Mouse (Mus musculus) liver, embryonic 14.5 days (tissue): ENCODE measurements around the gene Bcl2. TPM values are rescaled to one million over a fixed set of nuclear protein-coding genes. Genes with fewer than 3 reads are reported as not detected.

Source experiments
- ATAC-seq: fragments of 200-750 bp; cut with Nextera tagmentation; 2 replicates; pipeline ENCODE4 v1.8.0; 2017; ENCODE audit warnings: moderate number of reproducible peaks, mild to moderate bottlenecking, moderate library complexity; ENCODE audit not compliant: insufficient read depth
- DNase-seq, 3 experiments: peaks; one replicate each; pipeline ENCODE4 v3.0.0-alpha.2; 2012 to 2013; ENCODE audit warnings: low read depth in 3 of 3, low spot score in 3 of 3
- H3K27ac ChIP-seq: fragments of 300-500 bp; sonication (generic); 2 replicates; pipeline ENCODE4 v1.5.1; 2014; ENCODE audit warnings: moderate library complexity, mild to moderate bottlenecking, control low read depth, inconsistent platforms
- H3K27me3 ChIP-seq: fragments of 300-500 bp; sonication (generic); 2 replicates; pipeline ENCODE4 v1.6.1; 2014; ENCODE audit warnings: mild to moderate bottlenecking, low read length, moderate library complexity; ENCODE audit not compliant: control insufficient read depth, insufficient read depth
- H3K36me3 ChIP-seq: fragments of 300-500 bp; sonication (generic); replicated peaks from 2 replicates; pipeline ENCODE4 v1.6.1; 2014; ENCODE audit warnings: low read depth; ENCODE audit not compliant: control insufficient read depth, insufficient read depth
- H3K4me1 ChIP-seq, 2 experiments: fragments of 200-500 bp in 1 of 2; fragments of 300-500 bp in 1 of 2; sonication (generic) in 1 of 2; replicated peaks; 2 replicates each; pipeline ENCODE4 v1.6.1; 2012 to 2014; ENCODE audit warnings: antibody characterized with exemption in 1 of 2, inconsistent platforms in 1 of 2, low read length in 1 of 2; ENCODE audit not compliant: control insufficient read depth in 2 of 2, insufficient read depth in 2 of 2
- H3K4me2 ChIP-seq: fragments of 300-500 bp; sonication (generic); 2 replicates; pipeline ENCODE4 v1.6.1; 2014; ENCODE audit warnings: low read depth, mild to moderate bottlenecking, control low read depth, moderate library complexity
- H3K4me3 ChIP-seq, 2 experiments: fragments of 200-500 bp in 1 of 2; fragments of 300-500 bp in 1 of 2; sonication (generic) in 1 of 2; 2 replicates each; pipeline ENCODE4 v1.5.1; 2012 to 2014; ENCODE audit warnings: low read depth in 2 of 2, low read length in 2 of 2, mild to moderate bottlenecking in 2 of 2, control low read depth in 1 of 2, inconsistent platforms in 1 of 2, moderate library complexity in 1 of 2; ENCODE audit not compliant: insufficient read depth in 1 of 2
- H3K9ac ChIP-seq: fragments of 300-500 bp; sonication (generic); replicated peaks from 2 replicates; pipeline ENCODE4 v1.6.1; 2014; ENCODE audit warnings: mild to moderate bottlenecking, control low read depth, moderate library complexity
- H3K9me3 ChIP-seq: fragments of 300-500 bp; sonication (generic); 2 replicates; pipeline ENCODE4 v1.6.1; 2016; ENCODE audit warnings: low read length, mixed read lengths; ENCODE audit not compliant: control insufficient read depth
- CTCF ChIP-seq: IDR thresholded peaks from 2 replicates; pipeline ENCODE4 v1.5.1; 2016; ENCODE audit warnings: antibody characterized with exemption, low read depth, control low read depth
- EP300 ChIP-seq: IDR thresholded peaks from 2 replicates; pipeline ENCODE4 v1.6.1; 2016; ENCODE audit warnings: antibody characterized with exemption, low read depth
- WGBS: fragments of 180-500 bp; shearing (Covaris S2); extraction: QIAGEN DNeasy Blood & Tissue Kit; methylation state at CpG from one replicate; pipeline ENCODE4 v1.1.7; 2014; ENCODE audit not compliant: insufficient replicate concordance; 5-methylcytosine and 5-hydroxymethylcytosine counted together
- polyA plus RNA-seq, 2 experiments: library from polyadenylated mRNA; depleted of rRNA in 1 of 2; stranded (reverse) in 1 of 2; unstranded in 1 of 2; fragments of >200 nt; fragmentation: Nextera tagmentation in 1 of 2; extraction: Ambion mirVana in 1 of 2; gene quantifications; 2 replicates each; pipeline versions ENCODE4 v1.2.1 to v1.2.3; 2012 to 2014

Bcl2 gene
- polyA plus RNA-seq, 2 experiments, result 0.38 to 0.43 TPM

DNA sequence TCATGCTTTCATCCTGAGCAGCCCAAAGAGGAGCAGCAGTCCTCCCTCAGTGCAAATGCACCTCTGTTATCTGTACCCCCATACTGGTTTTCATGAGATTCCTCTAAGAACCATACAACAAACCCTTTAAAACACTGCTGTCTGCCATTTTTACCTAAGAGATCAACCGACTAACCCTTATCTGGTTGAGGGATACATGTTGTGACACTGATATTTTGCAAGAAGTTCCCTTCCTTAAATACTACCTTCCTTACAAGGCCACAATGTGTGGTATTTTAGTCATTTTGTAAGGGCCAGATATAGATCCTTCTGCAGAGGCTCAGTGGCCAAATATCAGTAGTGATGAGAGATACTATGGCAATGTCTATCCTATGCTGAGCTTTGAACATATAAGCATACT lies 134.3 kb downstream of the Bcl2 start:
- Histone ChIP-seq H3K27me3 (no peaks in the 10 kb centered on the region), H3K9me3 (no peaks in the 10 kb centered on the region), H3K4me2 (no peak overlapping the region), H3K4me1 (no peaks in the 10 kb centered on the region), H3K27ac (no peak overlapping the region), H3K36me3 (no peaks in the 10 kb centered on the region), H3K9ac (no peak overlapping the region), H3K4me3 (no peak overlapping the region)
- DNase-seq (no peak), ATAC-seq (no peak)
- TF ChIP-seq EP300 (no peak), CTCF (no peak)
- 14% methylated on average over 1 of the region's 1 CpGs for WGBS

DNA sequence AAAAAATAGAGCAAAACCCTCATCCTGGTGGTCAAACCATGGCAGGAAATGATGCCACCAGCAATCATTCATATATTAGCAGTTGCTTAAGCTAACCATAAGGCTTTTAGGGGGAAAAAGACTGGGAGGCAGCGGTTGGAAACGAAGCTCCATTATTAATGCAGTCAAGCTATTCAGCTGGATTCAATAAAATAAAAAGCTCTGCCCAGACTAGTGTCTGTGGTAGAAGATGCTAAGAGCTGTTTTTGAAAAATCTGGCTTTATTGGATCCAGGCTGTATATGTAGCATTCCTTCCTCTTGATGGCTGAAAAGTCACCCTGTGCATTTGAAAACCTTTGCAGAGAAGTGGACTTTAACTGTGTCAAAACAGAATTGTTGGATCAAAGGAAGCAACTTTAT lies 141.6 kb downstream of the Bcl2 start:
- Histone ChIP-seq H3K4me2 (no peak overlapping the region), H3K4me3 (no peak overlapping the region), H3K4me1 (no peaks in the 10 kb centered on the region), H3K36me3 (no peaks in the 10 kb centered on the region), H3K27ac (no peak overlapping the region), H3K27me3 (no peaks in the 10 kb centered on the region), H3K9ac (no peak overlapping the region), H3K9me3 (no peaks in the 10 kb centered on the region)
- ATAC-seq (no peak), DNase-seq (no peak)
- WGBS, result 63% methylated on average over 2 of the region's 2 CpGs
- no peak for TF ChIP-seq CTCF
- no peak for TF ChIP-seq EP300

DNA sequence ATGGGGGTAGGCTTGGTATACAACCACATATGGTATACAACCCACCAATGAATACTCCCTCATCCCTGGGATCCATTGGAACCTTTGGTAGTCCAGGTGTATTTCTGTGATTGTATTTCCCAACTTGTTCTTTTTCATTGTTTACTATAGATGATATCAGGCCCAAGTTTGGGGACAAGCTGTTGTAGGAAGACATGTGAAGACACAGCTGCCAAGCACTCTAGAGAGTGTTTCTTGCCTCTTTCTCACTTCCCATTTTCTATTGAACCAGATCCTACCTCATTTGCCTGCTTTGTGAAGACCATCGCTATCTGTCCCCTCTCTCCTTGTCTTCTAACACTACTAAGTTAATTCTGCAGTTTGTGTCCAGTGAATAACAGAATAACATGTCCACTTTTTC lies 143.2 kb downstream of the Bcl2 start:
- no peak for DNase-seq
- no peak overlapping the region for H3K27ac ChIP-seq
- H3K36me3 ChIP-seq, result no peaks in the 10 kb centered on the region
- H3K9me3 ChIP-seq, result no peaks in the 10 kb centered on the region
- no peak overlapping the region for H3K4me3 ChIP-seq
- no peaks in the 10 kb centered on the region for H3K27me3 ChIP-seq
- H3K9ac ChIP-seq, result no peak overlapping the region
- TF ChIP-seq EP300, result no peak
- TF ChIP-seq CTCF, result no peak
- no peak for ATAC-seq
- WGBS, result 59% methylated on average over 1 of the region's 1 CpGs
- no peaks in the 10 kb centered on the region for H3K4me1 ChIP-seq
- H3K4me2 ChIP-seq, result no peak overlapping the region

DNA sequence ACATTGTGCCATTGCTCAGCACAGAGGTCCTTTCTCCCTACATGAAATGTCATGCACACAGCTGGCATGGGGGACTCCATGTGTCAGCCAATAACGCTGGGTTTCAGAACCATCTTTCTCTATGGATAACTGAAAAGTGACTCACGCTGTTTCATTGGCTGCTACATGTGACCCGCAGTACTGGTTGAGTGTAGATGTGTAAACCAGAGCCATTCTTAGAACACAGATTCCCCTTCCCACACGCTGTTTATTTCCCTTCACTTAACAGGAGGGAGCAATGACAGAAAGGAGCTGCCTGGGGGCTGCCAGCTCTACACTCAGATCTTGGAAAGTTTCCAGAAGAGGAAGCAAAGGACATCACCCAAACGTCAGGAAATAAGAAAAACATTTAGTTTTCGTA lies 143.7 kb downstream of the Bcl2 start:
- Histone ChIP-seq H3K36me3 (no peaks in the 10 kb centered on the region), H3K4me1 (no peaks in the 10 kb centered on the region), H3K4me3 (no peak overlapping the region), H3K9ac (no peak overlapping the region), H3K27me3 (no peaks in the 10 kb centered on the region), H3K27ac (no peak overlapping the region), H3K9me3 (no peaks in the 10 kb centered on the region), H3K4me2 (no peak overlapping the region)
- WGBS, result 55% methylated on average over 6 of the region's 6 CpGs
- ATAC-seq (no peak), DNase-seq (no peak)
- TF ChIP-seq EP300 (no peak), CTCF (no peak)

DNA sequence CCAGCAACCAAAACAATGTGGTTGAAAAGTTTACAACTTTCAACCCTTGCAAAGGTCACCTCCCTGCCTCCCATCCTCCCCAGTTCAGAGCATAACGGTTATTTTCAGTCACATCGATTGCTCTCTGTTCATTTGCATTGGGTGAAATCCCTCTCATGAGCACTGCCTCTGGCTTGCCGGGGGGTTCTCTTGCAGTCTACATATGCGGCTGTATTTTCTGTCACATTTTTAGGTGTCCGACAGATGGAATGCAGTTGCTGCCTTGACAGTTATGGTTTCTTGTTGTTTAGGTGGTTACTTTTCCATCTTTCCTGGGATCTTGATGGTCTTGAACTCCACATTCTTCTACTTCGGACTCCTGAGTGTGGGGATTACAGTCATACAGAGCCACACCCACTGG lies 144.4 kb downstream of the Bcl2 start:
- no peak overlapping the region for H3K27ac ChIP-seq
- no peaks in the 10 kb centered on the region for H3K9me3 ChIP-seq
- H3K4me2 ChIP-seq, result no peak overlapping the region
- no peaks in the 10 kb centered on the region for H3K27me3 ChIP-seq
- no peak overlapping the region for H3K4me3 ChIP-seq
- 75% methylated on average over 6 of the region's 6 CpGs for WGBS
- TF ChIP-seq EP300 (no peak), CTCF (no peak)
- ATAC-seq, result no peak
- no peaks in the 10 kb centered on the region for H3K36me3 ChIP-seq
- no peaks in the 10 kb centered on the region for H3K4me1 ChIP-seq
- DNase-seq, result no peak
- H3K9ac ChIP-seq, result no peak overlapping the region
